Comparison of ENCODE assay signal across 7 mouse cellular contexts in genomic region chr15:99055511-99055961, GRCm38 (mm10). TPM values are rescaled to one million over a fixed set of nuclear protein-coding genes. Genes with fewer than 3 reads are reported as not detected.
DNase-seq lines count a peak whose midpoint lies in the region; ATAC-seq and TF ChIP-seq lines count a peak whose summit lies in the region.

No protein-coding gene starts in this region.

- peak overlapping the region; percentile 38 for H3K4me3 ChIP-seq in lung, embryonic 14.5 days (ENCODE audit: low read depth, low read length)
- H3K4me3 ChIP-seq in heart, embryonic 10.5 days = peak overlapping the region; percentile 58
- peak overlapping the region; percentile 25 for H3K4me3 ChIP-seq in neural tube, embryonic 11.5 days (ENCODE audit: low read depth, low read length)

- under 1% methylated on average over 37 of the region's 37 CpGs for WGBS in lung, embryonic 14.5 days
- WGBS in heart, embryonic 10.5 days = 0% methylated on average over 37 of the region's 37 CpGs
- WGBS in neural tube, embryonic 11.5 days = under 1% methylated on average over 20 of the region's 37 CpGs

- TF ChIP-seq CTCF in lung, embryonic 14.5 days (IDR thresholded peaks at IDR 0.05; ENCODE audit: low read depth) = no peak

- H3K27me3 ChIP-seq in lung, embryonic 14.5 days (ENCODE audit: insufficient read depth, low read length) = peaks cover 62% of the 10 kb centered on the region
- peaks cover 88% of the 10 kb centered on the region for H3K27me3 ChIP-seq in heart, embryonic 10.5 days (ENCODE audit: insufficient read depth, poor library complexity, severe bottlenecking)
- peaks cover 65% of the 10 kb centered on the region for H3K27me3 ChIP-seq in neural tube, embryonic 11.5 days (ENCODE audit: control insufficient read depth, insufficient read depth, low read length)

- no peaks in the 10 kb centered on the region for H3K9me3 ChIP-seq in lung, embryonic 14.5 days (ENCODE audit: low read depth, low read length)
- no peaks in the 10 kb centered on the region for H3K9me3 ChIP-seq in heart, embryonic 10.5 days
- H3K9me3 ChIP-seq in neural tube, embryonic 11.5 days (ENCODE audit: control insufficient read depth, low read length) = no peaks in the 10 kb centered on the region

- peak; percentile 61 for DNase-seq in lung, embryonic 14.5 days
- DNase-seq in lung, postnatal 25 days (ENCODE audit: low spot score) = no peak
- DNase-seq in embryo, embryonic 10 days (ENCODE audit: low spot score) = peak; percentile 62
- DNase-seq in heart, embryonic 10.5 days (ENCODE audit: low spot score) = no peak
- peak; percentile 48 to 62 for DNase-seq in kidney, postnatal 4 days
- peak; percentile 55 for DNase-seq in neural tube, embryonic 11.5 days (ENCODE audit: low spot score)
- DNase-seq in thymus, postnatal 0 days (ENCODE audit: low spot score) = no peak

- H3K4me1 ChIP-seq in lung, embryonic 14.5 days (ENCODE audit: insufficient read depth) = 0 out of 2 replicates have a peak, but pooled peaks cover 7% of the 10 kb centered on the region
- H3K4me1 ChIP-seq in heart, embryonic 10.5 days = peaks cover 42% of the 10 kb centered on the region
- 0 out of 2 replicates have a peak, but pooled peaks cover 6% of the 10 kb centered on the region for H3K4me1 ChIP-seq in neural tube, embryonic 11.5 days (ENCODE audit: control insufficient read depth, insufficient read depth, low read length)

- peak overlapping the region; percentile 63 for H3K4me2 ChIP-seq in lung, embryonic 14.5 days
- H3K4me2 ChIP-seq in neural tube, embryonic 11.5 days (ENCODE audit: low read depth) = peak overlapping the region; percentile 41

- H3K9ac ChIP-seq in lung, embryonic 14.5 days = peak overlapping the region; percentile 35; the same call in 1 of the 2 replicates
- peak overlapping the region; percentile 27; the same call in 1 of the 2 replicates for H3K9ac ChIP-seq in neural tube, embryonic 11.5 days (ENCODE audit: low read length)

- no peaks in the 10 kb centered on the region for H3K36me3 ChIP-seq in lung, embryonic 14.5 days (ENCODE audit: insufficient read depth)
- no peaks in the 10 kb centered on the region for H3K36me3 ChIP-seq in heart, embryonic 10.5 days
- H3K36me3 ChIP-seq in neural tube, embryonic 11.5 days (ENCODE audit: control insufficient read depth, insufficient read depth, low read length) = no peaks in the 10 kb centered on the region

- ATAC-seq in lung, embryonic 14.5 days (ENCODE audit: insufficient read depth) = no peak; the same call in 1 of the 2 replicates
- no peak; the same call in 1 of the 2 replicates for ATAC-seq in neural tube, embryonic 11.5 days (ENCODE audit: insufficient read depth, low FRiP score, low TSS enrichment)

- no peak overlapping the region for H3K27ac ChIP-seq in lung, embryonic 14.5 days (ENCODE audit: low read depth)
- no peak overlapping the region for H3K27ac ChIP-seq in heart, embryonic 10.5 days
- H3K27ac ChIP-seq in neural tube, embryonic 11.5 days (ENCODE audit: low read depth, low read length) = no peak overlapping the region

RNA-seq across cellular contexts. Expression of gene Prph, which starts 0.6 kb away (rescaled TPM):
- polyA plus RNA-seq in lung, embryonic 14.5 days (2014; fragmentation: Nextera tagmentation; extraction: Ambion mirVana) = 0.91 and 1.8 TPM in 2 replicates
- polyA plus RNA-seq in heart, embryonic 10.5 days (2016; fragmentation: Nextera tagmentation; extraction: Ambion mirVana) = 0.36 and 1.1 TPM in 2 replicates
- polyA plus RNA-seq in neural tube, embryonic 11.5 days (2014; fragmentation: Nextera tagmentation; extraction: Ambion mirVana) = 38.7 and 54.0 TPM in 2 replicates
- 0.99 and 1.1 TPM in 2 replicates for polyA plus RNA-seq in thymus, postnatal 0 days (2015; fragmentation: Nextera tagmentation; extraction: Ambion mirVana)

RNA-seq across cellular contexts. Expression of gene Troap, which starts 18.8 kb away (rescaled TPM):
- 33.4 and 35.1 TPM in 2 replicates for polyA plus RNA-seq in lung, embryonic 14.5 days (2014; fragmentation: Nextera tagmentation; extraction: Ambion mirVana)
- 35.7 TPM in 2 replicates for polyA plus RNA-seq in heart, embryonic 10.5 days (2016; fragmentation: Nextera tagmentation; extraction: Ambion mirVana)
- polyA plus RNA-seq in neural tube, embryonic 11.5 days (2014; fragmentation: Nextera tagmentation; extraction: Ambion mirVana) = 23.3 and 25.9 TPM in 2 replicates
- polyA plus RNA-seq in thymus, postnatal 0 days (2015; fragmentation: Nextera tagmentation; extraction: Ambion mirVana) = 21.8 and 25.3 TPM in 2 replicates

RNA-seq across cellular contexts. Expression of gene Tuba1c, which starts 25.8 kb away (rescaled TPM):
- 224 and 232 TPM in 2 replicates for polyA plus RNA-seq in lung, embryonic 14.5 days (2014; fragmentation: Nextera tagmentation; extraction: Ambion mirVana)
- 172 and 183 TPM in 2 replicates for polyA plus RNA-seq in heart, embryonic 10.5 days (2016; fragmentation: Nextera tagmentation; extraction: Ambion mirVana)
- polyA plus RNA-seq in neural tube, embryonic 11.5 days (2014; fragmentation: Nextera tagmentation; extraction: Ambion mirVana) = 109 and 112 TPM in 2 replicates
- 153 and 156 TPM in 2 replicates for polyA plus RNA-seq in thymus, postnatal 0 days (2015; fragmentation: Nextera tagmentation; extraction: Ambion mirVana)

RNA-seq across cellular contexts. Expression of gene C1ql4, which starts 32.1 kb away (rescaled TPM):
- not detected in 2 replicates for polyA plus RNA-seq in lung, embryonic 14.5 days (2014; fragmentation: Nextera tagmentation; extraction: Ambion mirVana)
- polyA plus RNA-seq in heart, embryonic 10.5 days (2016; fragmentation: Nextera tagmentation; extraction: Ambion mirVana) = 0.12 and 0.20 TPM in 2 replicates
- 3.0 and 3.2 TPM in 2 replicates for polyA plus RNA-seq in neural tube, embryonic 11.5 days (2014; fragmentation: Nextera tagmentation; extraction: Ambion mirVana)
- polyA plus RNA-seq in thymus, postnatal 0 days (2015; fragmentation: Nextera tagmentation; extraction: Ambion mirVana) = 0.18 TPM in 1 of 2 replicates, not detected in the other

RNA-seq across cellular contexts. Expression of gene Dnajc22, which starts 37.4 kb away (rescaled TPM):
- polyA plus RNA-seq in lung, embryonic 14.5 days (2014; fragmentation: Nextera tagmentation; extraction: Ambion mirVana) = 0.42 and 0.78 TPM in 2 replicates
- polyA plus RNA-seq in heart, embryonic 10.5 days (2016; fragmentation: Nextera tagmentation; extraction: Ambion mirVana) = 2.7 and 7.5 TPM in 2 replicates
- 0.19 and 0.41 TPM in 2 replicates for polyA plus RNA-seq in neural tube, embryonic 11.5 days (2014; fragmentation: Nextera tagmentation; extraction: Ambion mirVana)
- 0.13 and 0.22 TPM in 2 replicates for polyA plus RNA-seq in thymus, postnatal 0 days (2015; fragmentation: Nextera tagmentation; extraction: Ambion mirVana)

Comparison
In these comparisons a context has a peak if more than half of its experiments do, and no peak if none do; other contexts are left out.
1. DNase-seq: peak in lung, embryonic 14.5 days (single experiment), embryo, embryonic 10 days (single experiment), kidney, postnatal 4 days (2 of 2) and neural tube, embryonic 11.5 days (single experiment); none in lung, postnatal 25 days (single experiment), heart, embryonic 10.5 days (single experiment) and thymus, postnatal 0 days (single experiment).
2. RNA of gene Prph, which starts 0.6 kb away (polyA plus RNA-seq): 38.7 to 54.0 TPM in neural tube, embryonic 11.5 days; 0.99 to 1.1 TPM in thymus, postnatal 0 days, 0.36 to 1.1 TPM in heart, embryonic 10.5 days and 0.91 to 1.8 TPM in lung, embryonic 14.5 days; every median in the first group is over 10 times any median in the second.
3. Peak in every context shown above with its lines, with median percentiles within 50 percentile points of each other: H3K4me3 ChIP-seq.